Mouse (Mus musculus): ENCODE measurements around the gene Rsl24d1. TPM values are rescaled to one million over a fixed set of nuclear protein-coding genes. Genes with fewer than 3 reads are reported as not detected.
A peak's percentile ranks its signal among the peaks of the same experiment; 100 is the strongest.

The Rsl24d1 gene
- polyA plus RNA-seq, 1 experiment from 2014 or later: 151 TPM

- Histone ChIP-seq H3K27ac (no peak overlapping the region), H3K9me3 (replicated peaks) (no peaks in the 10 kb centered on the region), H3K4me1 (no peaks in the 10 kb centered on the region), H3K36me3 (no peaks in the 10 kb centered on the region), H3K27me3 (ENCODE audit: low read depth, poor library complexity, severe bottlenecking) (0 out of 2 replicates have a peak, but pooled peaks cover 4% of the 10 kb centered on the region), H3K4me3 (no peak overlapping the region)
- 86% methylated on average over 6 of the region's 6 CpGs for WGBS
- DNase-seq (ENCODE audit: low spot score): no peak
These were observed 27.4 kb upstream of the Rsl24d1 start for GRCm38 (mm10) chr9:73085845-73086244.

GRCm38 (mm10) chr9:73087121-73087520 lies 26.1 kb upstream of the Rsl24d1 start:
- no peaks in the 10 kb centered on the region for H3K9me3 ChIP-seq (replicated peaks)
- WGBS: 70% methylated on average over 8 of the region's 8 CpGs

DNA sequence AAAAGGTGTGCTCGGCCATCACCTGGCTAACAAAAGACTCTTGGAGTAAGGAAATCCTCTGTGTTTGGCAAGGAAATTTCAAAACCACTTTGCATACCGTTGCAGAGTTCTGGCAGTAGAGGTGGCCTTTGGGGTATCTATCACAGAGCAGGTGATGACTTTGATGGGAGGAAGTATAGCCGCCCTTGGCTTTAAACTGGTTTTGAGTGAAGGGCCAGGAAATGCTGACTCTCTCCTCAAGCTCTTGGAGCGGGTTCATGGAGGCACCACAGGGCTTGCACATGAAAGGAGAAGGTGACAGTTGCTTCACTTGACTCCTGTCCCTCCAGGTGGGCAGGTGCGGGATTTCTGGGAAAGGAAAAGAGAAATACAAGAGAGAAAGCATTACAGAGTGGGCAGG lies 25.6 kb upstream of the Rsl24d1 start:
- Histone ChIP-seq H3K36me3 (no peaks in the 10 kb centered on the region), H3K4me3 (no peak overlapping the region), H3K4me1 (no peaks in the 10 kb centered on the region), H3K27ac (no peak overlapping the region), H3K9me3 (replicated peaks) (no peaks in the 10 kb centered on the region), H3K27me3 (ENCODE audit: low read depth, poor library complexity, severe bottlenecking) (0 out of 2 replicates have a peak, but pooled peaks cover 4% of the 10 kb centered on the region)
- DNase-seq (ENCODE audit: low spot score): no peak
- WGBS: 76% methylated on average over 5 of the region's 5 CpGs

More at GRCm38 (mm10) chr9:73087121-73087520, 26.1 kb upstream of the Rsl24d1 start:
- no peak overlapping the region for H3K27ac ChIP-seq
- H3K4me3 ChIP-seq: no peak overlapping the region
- no peaks in the 10 kb centered on the region for H3K36me3 ChIP-seq
- H3K27me3 ChIP-seq (ENCODE audit: low read depth, poor library complexity, severe bottlenecking): 0 out of 2 replicates have a peak, but pooled peaks cover 4% of the 10 kb centered on the region
- no peaks in the 10 kb centered on the region for H3K4me1 ChIP-seq
- DNase-seq (ENCODE audit: low spot score): no peak

GRCm38 (mm10) chr9:73089222-73089920 lies 23.9 kb upstream of the Rsl24d1 start:
- Histone ChIP-seq H3K27ac (no peak overlapping the region), H3K27me3 (ENCODE audit: low read depth, poor library complexity, severe bottlenecking) (0 out of 2 replicates have a peak, but pooled peaks cover 4% of the 10 kb centered on the region), H3K9me3 (replicated peaks) (no peaks in the 10 kb centered on the region), H3K4me1 (peaks cover under 1% of the 10 kb centered on the region; the same call in 1 of the 2 replicates), H3K36me3 (no peaks in the 10 kb centered on the region), H3K4me3 (no peak overlapping the region)
- DNase-seq (ENCODE audit: low spot score): no peak
- 74% methylated on average over 16 of the region's 16 CpGs for WGBS

DNA sequence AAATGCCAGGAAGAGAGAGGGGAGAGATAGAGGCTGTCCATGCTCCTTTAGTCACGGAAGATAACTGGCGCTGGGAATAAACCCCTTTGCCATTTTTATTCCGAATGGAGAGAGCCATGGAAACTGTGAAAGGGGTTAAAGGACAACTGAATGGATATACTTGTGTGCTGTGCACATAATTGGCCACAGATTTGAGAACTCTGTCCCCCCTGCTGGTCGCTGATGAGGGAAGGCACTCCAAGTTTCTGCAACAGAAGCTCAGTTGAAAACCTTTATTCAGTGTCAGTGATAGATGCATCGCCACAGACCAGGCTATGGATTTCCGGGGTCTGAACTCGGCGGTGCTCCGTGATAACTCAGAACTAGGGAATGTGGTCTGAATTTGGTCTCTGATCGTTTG lies 23.1 kb upstream of the Rsl24d1 start:
- Histone ChIP-seq H3K4me1 (peaks cover 6% of the 10 kb centered on the region), H3K36me3 (no peaks in the 10 kb centered on the region), H3K27ac (no peak overlapping the region), H3K4me3 (no peak overlapping the region), H3K9me3 (replicated peaks) (no peaks in the 10 kb centered on the region), H3K27me3 (ENCODE audit: low read depth, poor library complexity, severe bottlenecking) (peaks cover 9% of the 10 kb centered on the region; the same call in 1 of the 2 replicates)
- no peak for DNase-seq (ENCODE audit: low spot score)
- 85% methylated on average over 10 of the region's 10 CpGs for WGBS

DNA sequence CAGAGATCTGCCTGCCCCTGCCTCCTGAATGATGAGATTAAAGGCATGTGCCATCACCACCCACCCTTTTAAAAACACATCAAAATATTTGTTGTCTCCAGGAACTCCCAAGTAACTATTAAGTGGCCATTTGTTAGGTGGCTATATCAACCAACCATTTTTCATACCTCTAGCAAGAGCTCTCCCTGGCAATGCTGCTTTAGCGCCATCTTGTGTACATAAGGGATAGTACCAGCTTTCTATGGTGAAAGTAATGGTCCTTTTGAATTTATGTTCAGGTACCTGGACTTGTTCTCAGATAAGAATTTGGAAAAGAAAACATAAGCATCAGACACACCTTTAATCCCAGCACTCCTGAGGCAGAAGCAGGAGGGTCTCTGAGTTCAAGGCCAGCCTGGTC lies 21.5 kb upstream of the Rsl24d1 start:
- DNase-seq (ENCODE audit: low spot score): no peak
- no peak overlapping the region for H3K4me3 ChIP-seq
- H3K4me1 ChIP-seq: peaks cover 6% of the 10 kb centered on the region
- peaks cover 13% of the 10 kb centered on the region; the same call in 1 of the 2 replicates for H3K27me3 ChIP-seq (ENCODE audit: low read depth, poor library complexity, severe bottlenecking)
- H3K9me3 ChIP-seq (replicated peaks): no peaks in the 10 kb centered on the region
- no peak overlapping the region for H3K27ac ChIP-seq
- WGBS: 0% methylated on average over 1 of the region's 1 CpGs
- H3K36me3 ChIP-seq: no peaks in the 10 kb centered on the region

- DNase-seq (ENCODE audit: low spot score): no peak
- H3K9me3 ChIP-seq (replicated peaks): no peaks in the 10 kb centered on the region
- no peak overlapping the region for H3K4me3 ChIP-seq
- peaks cover 6% of the 10 kb centered on the region for H3K4me1 ChIP-seq
- no peaks in the 10 kb centered on the region for H3K36me3 ChIP-seq
- WGBS: 59% methylated on average over 17 of the region's 17 CpGs
- H3K27ac ChIP-seq: no peak overlapping the region
- H3K27me3 ChIP-seq (ENCODE audit: low read depth, poor library complexity, severe bottlenecking): peaks cover 9% of the 10 kb centered on the region; the same call in 1 of the 2 replicates
These were observed 18.6 kb upstream of the Rsl24d1 start for GRCm38 (mm10) chr9:73094580-73094979.

- DNase-seq (ENCODE audit: low spot score): no peak
- Histone ChIP-seq H3K36me3 (no peaks in the 10 kb centered on the region), H3K4me1 (peaks cover 7% of the 10 kb centered on the region), H3K4me3 (no peak overlapping the region), H3K27ac (no peak overlapping the region), H3K27me3 (ENCODE audit: low read depth, poor library complexity, severe bottlenecking) (peaks cover 29% of the 10 kb centered on the region), H3K9me3 (replicated peaks) (no peaks in the 10 kb centered on the region)
- 77% methylated on average over 2 of the region's 2 CpGs for WGBS
These were observed 15.3 kb upstream of the Rsl24d1 start for GRCm38 (mm10) chr9:73097898-73098297.

GRCm38 (mm10) chr9:73101536-73101935 lies 11.7 kb upstream of the Rsl24d1 start, which contains the start of gene Khdc3:
TSS of gene Khdc3 (plus strand) at chr9:73101836.
- no peak within 1 kb of the TSS for H3K4me3 ChIP-seq
- DNase-seq (ENCODE audit: low spot score): no peak
- H3K9me3 ChIP-seq (replicated peaks): no peaks in the 10 kb centered on the region
- no peaks in the 10 kb centered on the region for H3K36me3 ChIP-seq
- WGBS: 88% methylated on average over 5 of the region's 5 CpGs
- H3K27me3 ChIP-seq (ENCODE audit: low read depth, poor library complexity, severe bottlenecking): peaks cover 56% of the 10 kb centered on the region
- H3K27ac ChIP-seq: no peak within 1 kb of the TSS
- H3K4me1 ChIP-seq: peaks cover 12% of the 10 kb centered on the region

DNA sequence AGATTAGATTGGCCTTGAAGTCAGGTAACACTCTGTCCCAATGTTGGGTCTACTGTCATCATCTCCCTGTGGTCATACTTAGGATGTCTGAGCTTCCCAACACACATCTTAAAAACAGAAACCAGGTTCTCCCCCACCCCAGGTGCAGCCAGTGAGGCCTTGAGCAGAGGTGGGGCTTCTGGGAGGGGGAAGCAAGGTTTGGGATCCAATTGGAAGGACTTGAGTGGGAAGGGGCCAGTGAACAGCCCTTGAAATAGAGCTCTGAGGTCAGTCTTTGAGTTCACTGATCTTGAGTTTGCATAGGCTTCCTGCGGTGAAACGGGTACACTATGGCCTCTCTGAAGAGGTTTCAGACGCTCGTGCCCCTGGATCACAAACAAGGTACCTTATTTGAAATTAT lies 11.0 kb upstream of the Rsl24d1 start, which contains the start of gene Gm20509:
Gene Gm20509 (plus strand): TSS at position 290 of the 400 bp plus-strand sequence.
- Histone ChIP-seq H3K9me3 (replicated peaks) (no peaks in the 10 kb centered on the region), H3K36me3 (no peaks in the 10 kb centered on the region), H3K4me1 (peaks cover 12% of the 10 kb centered on the region), H3K27ac (peak within 1 kb of the TSS; percentile 85), H3K4me3 (peak within 1 kb of the TSS; percentile 56), H3K27me3 (ENCODE audit: low read depth, poor library complexity, severe bottlenecking) (peaks cover 61% of the 10 kb centered on the region)
- WGBS: 89% methylated on average over 4 of the region's 4 CpGs
- DNase-seq (ENCODE audit: low spot score): no peak

- Histone ChIP-seq H3K9me3 (replicated peaks) (no peaks in the 10 kb centered on the region), H3K4me3 (peak overlapping the region; percentile 56), H3K4me1 (peaks cover 12% of the 10 kb centered on the region), H3K27me3 (ENCODE audit: low read depth, poor library complexity, severe bottlenecking) (peaks cover 61% of the 10 kb centered on the region), H3K27ac (peak overlapping the region; percentile 85), H3K36me3 (no peaks in the 10 kb centered on the region)
- 5% methylated on average over 60 of the region's 60 CpGs for WGBS
- peak; percentile 82 for DNase-seq (ENCODE audit: low spot score)
These were observed 9.9 kb upstream of the Rsl24d1 start for GRCm38 (mm10) chr9:73103159-73103879.

GRCm38 (mm10) chr9:73103880-73104198 lies 9.4 kb upstream of the Rsl24d1 start:
- Histone ChIP-seq H3K27ac (peak overlapping the region; percentile 85), H3K4me1 (peaks cover 12% of the 10 kb centered on the region), H3K4me3 (peak overlapping the region; percentile 56), H3K36me3 (no peaks in the 10 kb centered on the region), H3K9me3 (replicated peaks) (no peaks in the 10 kb centered on the region), H3K27me3 (ENCODE audit: low read depth, poor library complexity, severe bottlenecking) (peaks cover 61% of the 10 kb centered on the region)
- WGBS: 55% methylated on average over 5 of the region's 5 CpGs
- DNase-seq (ENCODE audit: low spot score): no peak

DNA sequence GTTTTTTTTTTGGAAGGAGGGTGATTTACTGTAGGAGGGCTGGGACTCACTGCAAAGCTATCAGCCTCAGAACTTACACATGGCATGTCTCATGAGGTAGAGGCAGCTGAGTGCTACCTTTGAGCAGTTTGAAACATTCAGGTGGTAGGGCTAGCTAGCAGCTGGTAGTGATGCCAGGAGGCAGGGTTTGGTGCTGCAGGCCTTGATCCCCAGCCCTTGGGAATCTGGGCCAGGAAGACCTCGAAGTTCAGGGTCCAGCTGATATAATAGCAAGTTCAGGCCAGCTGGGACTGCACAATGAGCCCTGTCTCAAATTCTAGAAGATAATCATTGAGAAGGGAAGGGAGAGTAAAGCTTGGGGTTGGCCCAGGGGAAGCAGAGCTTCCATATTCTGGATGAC lies 8.1 kb upstream of the Rsl24d1 start:
- no peak for DNase-seq (ENCODE audit: low spot score)
- Histone ChIP-seq H3K4me3 (no peak overlapping the region), H3K36me3 (no peaks in the 10 kb centered on the region), H3K27me3 (ENCODE audit: low read depth, poor library complexity, severe bottlenecking) (peaks cover 61% of the 10 kb centered on the region), H3K27ac (no peak overlapping the region), H3K4me1 (peaks cover 12% of the 10 kb centered on the region), H3K9me3 (replicated peaks) (no peaks in the 10 kb centered on the region)
- WGBS: 72% methylated on average over 1 of the region's 1 CpGs

Measured in limb, embryonic 10.5 days (tissue).